Mouse (Mus musculus) granulocyte monocyte progenitor cell, adult 5-6 weeks (primary cell): ENCODE measurements around the gene Tfg. TPM values are rescaled to one million over a fixed set of nuclear protein-coding genes. Genes with fewer than 3 reads are reported as not detected.

Experiments used
- ATAC-seq: replicated peaks from 2 replicates; pipeline ENCODE4 v1.8.0; 2016; ENCODE audit warnings: mild to moderate bottlenecking, moderate TSS enrichment, inconsistent platforms; ENCODE audit not compliant: poor library complexity, severe bottlenecking
- total RNA-seq, 2 experiments: library from RNA; stranded (forward) in 1 of 2; stranded (reverse) in 1 of 2; fragments of 200-712, 200-1000 nt in 1 of 2; fragments of >200 nt in 1 of 2; fragmentation: Nextera tagmentation in 1 of 2; gene quantifications; 2 replicates each; pipeline ENCODE4 v1.2.3; 2014 to 2017

Gene Tfg
- total RNA-seq, 2 experiments from 2014 or later: 51.7 to 85.4 TPM

DNA sequence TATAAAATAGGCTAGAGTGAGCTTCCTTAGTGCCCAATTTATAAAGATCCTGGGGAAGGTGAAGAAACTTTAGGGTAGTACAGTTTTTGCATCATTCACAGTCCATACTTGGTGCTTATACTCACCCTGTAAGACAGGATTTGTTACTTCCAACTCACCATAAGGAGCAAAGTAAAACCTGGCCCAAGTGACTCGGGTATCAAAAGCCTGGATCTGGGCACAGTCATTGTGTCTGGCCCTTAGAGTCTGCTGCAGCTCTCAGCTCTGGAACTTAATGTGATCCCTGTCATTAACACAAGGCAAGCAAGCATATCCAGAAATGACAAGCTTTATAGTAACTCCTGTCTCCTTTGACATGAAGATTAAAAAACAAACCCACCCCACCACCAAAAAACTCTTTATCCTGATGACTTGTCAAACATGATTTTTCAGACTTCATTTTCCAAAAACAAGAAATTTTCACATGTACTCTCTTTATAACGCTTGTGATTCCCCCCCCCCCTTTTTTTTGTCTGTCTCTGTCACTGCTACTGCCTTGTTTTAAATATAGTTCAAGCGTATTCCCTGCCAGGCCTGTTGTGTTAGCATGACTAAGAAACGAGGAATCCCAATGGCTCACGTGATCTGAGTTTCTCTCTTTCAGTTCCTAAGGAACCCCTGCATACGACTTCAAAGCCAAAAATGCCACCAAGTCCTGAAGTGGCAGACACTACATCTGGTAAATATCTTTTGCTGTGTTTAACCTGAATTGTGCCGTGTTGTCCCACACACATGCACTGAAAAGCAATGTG, 70.7 kb downstream of the Tfg start:
- ATAC-seq: no peak

DNA sequence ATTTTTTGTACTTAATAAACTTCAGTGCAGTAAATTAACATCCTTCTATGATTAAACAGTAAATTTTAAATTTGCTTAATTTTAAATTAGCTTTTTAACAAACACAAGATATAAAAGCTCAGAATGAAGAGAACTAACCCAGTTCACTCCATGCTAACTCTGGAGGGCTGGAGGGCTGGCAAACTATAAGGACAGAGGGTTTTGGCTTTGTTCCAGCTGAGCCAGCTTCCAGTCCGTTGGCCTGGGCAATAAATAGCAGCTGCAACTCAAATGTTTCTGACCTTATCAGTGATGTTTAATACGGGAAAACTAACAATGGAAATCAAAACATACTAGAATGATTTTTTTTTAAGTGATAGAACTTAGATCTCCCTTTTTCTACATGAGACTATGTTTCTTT, 72.0 kb downstream of the Tfg start:
- ATAC-seq: no peak

Other genes starting within 250 kb of the Tfg start
- not detected in 2 replicates for gene Abi3bp, start 239.6 kb downstream of the Tfg start, total RNA-seq (2014; fragmentation: Nextera tagmentation)
- not detected in 2 replicates for gene Abi3bp, start 239.6 kb downstream of the Tfg start, total RNA-seq (2017)
- 16.4 and 23.6 TPM in 2 replicates for gene Adgrg7, start 78.4 kb upstream of the Tfg start, total RNA-seq (2014; fragmentation: Nextera tagmentation)
- 35.7 and 36.5 TPM in 2 replicates for gene Adgrg7, start 78.4 kb upstream of the Tfg start, total RNA-seq (2017)
- gene Tmem45a, start 168.7 kb upstream of the Tfg start, total RNA-seq (2014; fragmentation: Nextera tagmentation): not detected in 2 replicates
- not detected in 2 replicates for gene Tmem45a, start 168.7 kb upstream of the Tfg start, total RNA-seq (2017)
- gene Lnp1, start 210.6 kb upstream of the Tfg start, total RNA-seq (2014; fragmentation: Nextera tagmentation): not detected in 2 replicates
- gene Lnp1, start 210.6 kb upstream of the Tfg start, total RNA-seq (2017): not detected in 2 replicates